Mouse (Mus musculus): Measurements from ENCODE around the gene Ddx46.
A peak's percentile ranks its signal among the peaks of the same experiment; 100 is the strongest.

GRCm38 (mm10) chr13:55668550-55668949 lies 33.7 kb downstream of the Ddx46 start:
- TF ChIP-seq POLR2A (IDR thresholded peaks at IDR 0.05; ENCODE audit: low read depth, low read length) (no peak), CTCF (IDR thresholded peaks at IDR 0.05; ENCODE audit: extremely low read depth, insufficient read depth, insufficient read length, insufficient replicate concordance) (peak; percentile 38; the same call in 1 of the 2 replicates)
